Mouse (Mus musculus): ENCODE results near the gene Klhl33.

GRCm38 (mm10) chr14:50875591-50876230 lies 21.6 kb downstream of the Klhl33 start:
- TF ChIP-seq CTCF (IDR thresholded peaks at IDR 0.05; ENCODE audit: low read depth, low read length) (no peak), GATA1 (IDR thresholded peaks at IDR 0.05; ENCODE audit: borderline replicate concordance, low read length) (no peak)

Data from G1E (cell line).